Mouse (Mus musculus) heart, adult 2 months (tissue): ENCODE results near the gene Lin54.

Experiments
- CTCF ChIP-seq: fragments of 200-600 bp; IDR thresholded peaks from 2 replicates; pipeline ENCODE4 v1.8.1; 2022; ENCODE audit warnings: antibody characterized with exemption, mild to moderate bottlenecking, moderate library complexity
- EP300 ChIP-seq: fragments of 200-500 bp; IDR thresholded peaks from 2 replicates; pipeline ENCODE4 v1.6.1; 2011; ENCODE audit warnings: low read depth, low read length, control low read depth; ENCODE audit not compliant: insufficient read depth

DNA sequence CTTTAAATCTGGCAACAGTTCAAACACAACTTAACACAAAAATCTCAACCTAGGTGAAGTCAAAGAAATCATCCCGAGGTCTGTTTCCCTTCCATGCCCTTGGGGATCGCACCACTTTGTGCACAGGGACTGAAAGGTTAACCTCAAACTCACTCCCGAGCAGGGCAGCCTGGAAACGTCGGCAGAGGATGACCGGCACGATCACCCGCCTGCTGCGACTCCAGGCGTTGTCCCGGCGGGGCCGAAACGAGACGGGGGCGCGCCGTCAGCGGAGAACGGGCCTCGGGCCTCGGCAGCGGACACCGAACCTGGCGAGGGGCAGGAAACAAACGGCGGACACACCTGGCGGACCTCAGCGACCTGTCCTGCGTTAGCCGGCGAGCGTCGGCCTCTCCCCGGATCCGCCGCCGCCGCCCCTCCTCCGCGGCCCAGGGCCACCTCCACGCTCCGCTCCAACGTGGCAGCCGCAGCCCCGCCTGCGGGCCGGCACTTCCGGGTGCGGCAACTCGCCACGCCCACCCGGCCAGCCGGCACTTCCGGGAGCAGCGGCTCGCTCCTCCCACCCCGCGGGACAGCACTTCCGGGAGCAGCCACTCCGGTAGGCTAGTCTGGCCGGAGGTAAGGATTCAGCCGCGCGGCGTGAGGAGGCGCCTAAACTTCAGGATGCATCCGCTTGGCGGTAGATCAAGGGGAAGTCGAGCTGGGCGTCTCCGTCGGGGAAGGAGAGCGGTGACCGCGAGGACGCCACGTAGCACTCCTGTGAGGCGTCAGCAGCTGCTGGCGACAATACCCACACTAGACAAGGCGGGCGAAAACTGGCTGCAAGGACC is 84.5 kb downstream of the Lin54 start, which contains the start of gene Sec31a:
- TF ChIP-seq CTCF = peak; percentile 34
- peak; percentile 87; the same call in 1 of the 2 replicates for TF ChIP-seq EP300
